Mouse (Mus musculus) induced T-regulatory cell, adult 2 months (primary cell): ENCODE results near the gene Kpna2.
"Not testable (repeated sequence)": the region's sequence is repeated elsewhere in the genome, so short reads cannot be mapped to it uniquely, and the experiment has no call there.

Source experiments
- DNase-seq: peaks from one replicate; pipeline ENCODE4 v3.0.0-alpha.2; 2012; ENCODE audit warnings: low read depth

Gene Kpna2

DNA sequence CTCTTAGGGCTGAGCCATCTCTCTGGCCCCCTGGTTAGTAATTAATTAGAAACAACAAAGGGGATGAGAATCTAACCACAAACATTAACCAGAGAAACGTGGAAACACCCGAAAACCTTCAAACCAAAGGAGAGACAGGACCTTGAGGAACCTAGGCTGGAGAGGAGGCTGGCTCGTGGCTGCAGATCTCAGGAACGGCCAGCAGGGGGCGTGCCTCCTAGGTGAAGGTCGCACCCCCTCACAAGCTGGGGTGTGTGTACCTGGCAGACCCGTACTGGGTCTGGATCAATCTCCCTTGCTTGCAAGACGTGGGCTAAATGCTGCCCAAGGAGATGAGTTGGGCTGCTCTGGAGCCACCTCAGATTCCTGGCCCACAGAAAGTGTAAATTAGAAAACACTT lies 19.3 kb upstream of the Kpna2 start:
- DNase-seq: peak; percentile 62

DNA sequence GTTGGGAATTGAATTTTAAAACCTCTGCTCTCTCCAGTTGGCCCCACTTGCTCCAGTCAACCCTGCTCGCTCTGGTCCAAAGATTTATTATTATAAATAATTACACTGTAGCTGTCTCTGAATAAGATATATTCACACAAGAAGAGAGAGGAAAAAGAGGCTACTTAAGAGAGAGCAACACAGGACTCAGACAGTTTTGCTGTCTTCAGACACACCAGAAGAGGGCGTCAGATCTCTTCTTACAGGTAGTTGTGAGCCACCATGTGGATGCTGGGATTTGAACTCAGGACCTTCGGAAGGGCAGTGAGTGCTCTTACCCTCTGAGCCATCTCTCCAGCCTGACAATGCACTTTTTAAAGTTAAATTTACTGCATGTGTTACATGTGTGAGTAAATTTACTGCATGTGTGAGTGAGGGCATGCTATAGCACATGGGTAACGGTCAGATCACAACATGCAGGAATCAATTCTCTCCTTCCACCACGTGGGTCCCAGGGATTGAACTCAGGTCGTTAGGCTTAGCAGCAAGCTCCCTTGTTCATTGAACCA lies 18.1 kb upstream of the Kpna2 start:
- no peak for DNase-seq

DNA sequence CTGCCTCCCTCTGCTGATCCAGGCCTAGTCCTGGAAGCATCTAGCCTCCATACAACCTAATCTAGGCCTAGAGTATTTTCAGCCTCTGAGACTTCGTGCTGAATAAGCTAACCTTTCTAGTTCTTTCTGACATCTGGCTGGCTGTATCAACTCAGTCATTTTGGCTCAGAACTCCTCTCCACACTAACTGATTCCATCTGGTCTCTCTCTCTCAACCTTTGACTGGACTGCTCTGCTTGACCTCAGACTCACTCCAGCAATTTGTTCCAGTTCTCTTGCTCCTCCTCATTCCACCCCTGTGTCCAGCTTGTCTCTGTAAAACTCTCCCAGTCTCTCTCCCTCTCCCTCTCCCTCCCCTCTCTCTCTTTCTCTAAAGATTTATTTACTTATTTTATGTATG lies 17.6 kb upstream of the Kpna2 start:
- no peak for DNase-seq

DNA sequence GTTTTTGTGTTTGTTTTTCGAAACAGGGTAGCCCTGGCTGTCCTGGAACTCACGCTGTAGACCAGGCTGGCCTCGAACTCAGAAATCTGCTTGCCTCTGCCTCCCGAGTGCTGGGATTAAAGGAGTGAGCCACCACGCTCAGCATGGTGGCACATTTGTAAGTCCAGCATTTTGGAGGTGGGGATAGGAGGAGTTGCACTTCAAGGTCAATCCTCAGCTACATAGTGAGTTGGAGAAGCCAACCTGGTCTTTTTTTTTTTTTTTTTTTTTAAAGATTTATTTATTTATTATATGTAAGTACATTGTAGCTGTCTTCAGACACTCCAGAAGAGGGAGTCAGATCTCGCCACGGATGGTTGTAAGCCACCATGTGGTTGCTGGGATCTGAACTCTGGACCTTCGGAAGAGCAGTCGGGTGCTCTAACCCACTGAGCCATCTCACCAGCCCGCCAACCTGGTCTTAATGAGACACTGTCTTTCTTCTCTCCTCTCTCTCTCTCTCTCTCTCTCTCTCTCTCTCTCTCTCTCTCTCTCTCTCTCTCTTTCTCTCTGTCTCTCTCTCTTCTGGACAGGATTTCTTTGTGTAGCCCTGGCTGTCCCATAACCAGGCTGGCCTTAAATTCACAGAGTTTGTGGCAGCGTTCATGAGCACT lies 16.3 kb upstream of the Kpna2 start:
- DNase-seq: not testable (repeated sequence)

DNA sequence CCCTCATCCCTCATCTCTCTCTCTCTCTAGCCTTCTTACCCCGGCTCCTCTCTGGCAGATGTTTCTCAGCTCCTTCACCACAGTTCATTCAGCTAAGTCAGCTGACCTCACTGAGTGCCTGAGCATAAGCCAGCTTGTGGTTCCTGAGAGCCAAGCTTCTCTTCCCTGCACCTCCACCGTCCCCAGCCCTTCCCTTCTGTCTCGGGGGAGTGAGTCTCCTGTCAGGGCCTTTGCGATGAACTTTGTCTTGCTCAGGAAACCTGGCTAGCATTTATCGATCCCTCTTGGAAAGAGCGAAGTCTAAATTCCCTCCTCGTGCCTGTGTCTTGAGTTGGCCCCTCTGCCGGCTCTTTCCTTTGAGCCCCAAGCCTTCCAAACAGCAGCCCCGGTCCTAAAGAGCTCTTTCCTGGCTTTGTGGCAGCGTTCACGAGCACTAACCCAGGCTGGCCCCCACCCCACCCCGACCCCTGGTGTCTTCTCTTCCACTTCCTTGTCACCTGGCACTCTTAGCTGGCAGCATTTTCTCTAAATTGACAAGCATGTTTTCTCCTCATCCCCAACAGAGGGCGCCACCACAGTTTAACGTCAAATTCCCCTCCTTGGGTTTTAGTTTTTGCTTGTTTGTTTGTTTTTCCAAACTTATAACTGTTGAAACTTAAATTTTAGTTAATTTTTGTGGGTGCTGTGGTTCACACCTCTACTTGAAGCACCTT lies 15.4 kb upstream of the Kpna2 start:
- peak; percentile 85 for DNase-seq

DNA sequence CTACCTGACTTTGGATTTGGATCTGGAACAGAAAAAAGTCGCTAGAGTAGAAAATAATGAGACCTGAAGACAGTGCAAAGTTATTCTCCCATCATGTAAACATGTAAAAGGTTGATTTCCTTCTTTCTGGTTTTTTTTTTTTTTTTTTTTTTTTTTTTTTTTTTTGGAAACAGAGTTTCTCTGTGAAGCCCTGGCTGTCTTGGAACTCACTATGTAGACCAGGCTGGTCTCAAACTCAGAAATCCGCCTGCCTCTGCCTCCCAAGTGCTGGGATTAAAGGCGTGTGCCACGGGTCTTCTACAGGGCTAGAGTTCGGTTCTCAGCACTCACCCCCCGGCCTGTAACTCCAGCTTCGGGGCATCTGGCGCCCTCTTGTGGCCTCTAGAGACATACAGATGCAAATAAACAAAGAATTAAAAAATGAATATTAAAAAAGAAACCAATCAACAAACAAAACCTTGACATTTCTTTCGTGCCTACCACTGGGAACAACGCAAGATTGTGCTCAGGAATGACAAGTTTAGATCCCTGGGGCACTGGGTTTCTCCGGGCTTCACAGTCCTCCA lies 14.8 kb upstream of the Kpna2 start:
- DNase-seq: peak; percentile 60

DNA sequence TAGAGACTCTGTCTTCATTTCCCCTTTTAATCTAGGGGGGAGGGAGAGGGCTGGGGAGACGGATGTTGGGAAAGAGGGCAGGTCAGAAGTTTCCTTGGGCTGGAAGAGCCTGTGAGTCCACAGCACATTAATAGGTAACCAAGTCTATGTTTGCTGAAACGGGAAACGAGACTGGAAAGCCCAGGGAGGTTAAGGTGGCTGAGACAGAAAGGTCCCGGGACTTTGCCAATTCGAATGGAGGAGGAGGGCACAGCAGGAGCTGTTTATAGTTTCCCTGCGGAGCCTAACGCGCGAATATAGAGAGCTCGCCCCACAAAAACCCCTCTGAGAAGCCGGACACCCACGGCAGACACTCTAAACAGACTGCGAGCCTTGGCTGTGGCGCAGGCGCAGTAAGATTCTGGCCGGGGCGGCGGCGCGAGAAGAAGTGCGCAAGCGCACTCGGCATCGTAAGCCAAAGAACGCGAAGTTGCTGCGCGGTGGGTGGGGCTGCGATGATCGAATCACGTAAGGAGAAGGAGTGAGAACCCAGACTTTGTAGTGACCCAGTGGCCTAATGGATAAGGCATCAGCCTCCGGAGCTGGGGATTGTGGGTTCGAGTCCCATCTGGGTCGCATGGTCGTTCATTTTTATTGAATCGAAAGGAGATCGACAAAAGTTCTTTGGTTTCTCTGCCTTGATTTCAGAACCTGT lies 13.1 kb upstream of the Kpna2 start:
- DNase-seq: peak; percentile 99

DNA sequence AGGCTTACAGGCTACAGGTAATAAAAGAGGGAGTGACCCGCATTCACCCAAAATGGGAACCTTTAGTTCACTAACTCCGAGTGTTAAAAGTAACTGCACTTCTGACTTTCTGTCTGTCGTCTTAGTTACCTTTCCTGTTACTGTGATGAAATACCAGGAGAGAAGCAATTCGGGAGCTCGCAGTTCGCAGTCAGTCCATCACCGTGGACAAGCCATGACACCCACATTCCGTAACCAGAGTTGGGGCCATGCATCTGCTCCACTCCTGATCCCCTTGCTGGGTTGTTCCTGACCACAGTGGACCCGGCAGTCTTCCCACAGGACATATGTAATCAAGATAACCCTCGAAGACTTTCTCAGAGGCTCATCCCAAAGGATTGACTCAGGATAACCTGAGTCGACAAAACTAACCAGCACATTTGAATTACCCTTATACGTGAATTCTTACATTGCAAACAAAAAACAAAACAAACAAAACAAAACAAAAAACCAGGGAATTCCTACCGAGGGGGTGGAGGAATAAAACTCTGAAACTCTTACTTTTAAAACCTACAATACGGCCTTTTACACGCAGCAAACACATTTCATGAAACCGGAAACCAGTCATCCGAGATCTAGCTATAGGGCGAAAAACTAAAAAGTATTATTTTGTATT lies 12.5 kb upstream of the Kpna2 start:
- no peak for DNase-seq

DNA sequence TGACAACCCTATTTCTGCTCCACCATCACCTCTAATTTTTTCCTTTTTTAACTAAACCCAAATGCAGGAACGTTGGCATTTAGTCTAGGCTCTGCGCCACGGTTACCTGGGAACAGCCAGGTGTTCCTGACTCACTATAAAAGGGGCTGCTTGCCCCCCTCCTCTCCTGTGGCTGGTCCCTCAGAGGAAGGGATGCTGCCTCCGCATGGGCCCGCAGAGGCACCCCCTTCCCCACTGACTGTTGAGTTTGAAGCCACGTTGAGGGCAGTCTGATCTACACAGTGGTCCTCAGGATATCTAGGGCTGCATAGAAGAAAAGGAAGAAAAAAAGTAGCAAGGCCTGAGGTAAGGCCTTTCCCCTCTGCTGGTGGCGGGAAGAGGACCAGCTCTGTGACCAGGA lies 11.8 kb upstream of the Kpna2 start:
- DNase-seq: no peak

DNA sequence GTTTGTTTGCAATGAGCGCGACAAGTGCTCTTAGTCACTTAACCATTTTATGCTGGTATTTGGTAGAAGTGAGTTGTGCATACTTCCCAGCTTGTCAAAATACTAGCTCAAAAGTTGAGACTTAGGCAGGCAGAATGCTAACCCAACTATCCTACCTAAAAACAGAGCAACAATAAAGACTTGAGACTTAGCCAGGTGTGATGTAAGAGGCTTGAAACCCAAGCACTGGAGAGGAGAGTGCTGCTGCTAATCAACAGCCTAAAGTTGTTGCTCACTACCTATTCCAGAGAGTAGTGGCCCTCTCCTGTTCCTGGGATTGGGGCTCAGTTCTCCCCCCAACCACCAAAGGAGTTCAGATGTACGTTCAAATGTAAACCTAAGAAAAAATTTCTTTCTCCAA lies 11.1 kb upstream of the Kpna2 start:
- DNase-seq: no peak

DNA sequence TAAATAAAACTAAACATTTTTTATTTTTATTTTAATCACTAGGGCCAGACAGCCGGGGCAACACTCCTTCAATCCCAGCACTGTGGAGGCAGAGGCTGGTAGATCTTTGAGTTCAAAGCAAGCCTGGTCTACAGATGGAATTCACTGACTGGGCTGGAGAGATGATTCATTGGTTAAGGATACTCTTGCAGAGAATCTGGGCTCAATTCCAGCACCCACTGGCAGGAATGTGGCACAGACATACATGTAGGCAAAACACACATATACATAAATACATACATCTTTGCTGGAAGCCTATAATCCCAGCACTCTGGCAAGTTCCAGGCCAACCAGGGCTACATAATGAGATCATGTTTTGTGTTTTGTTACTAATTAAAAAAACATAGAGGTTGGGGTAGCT lies 6.2 kb upstream of the Kpna2 start:
- no peak for DNase-seq

DNA sequence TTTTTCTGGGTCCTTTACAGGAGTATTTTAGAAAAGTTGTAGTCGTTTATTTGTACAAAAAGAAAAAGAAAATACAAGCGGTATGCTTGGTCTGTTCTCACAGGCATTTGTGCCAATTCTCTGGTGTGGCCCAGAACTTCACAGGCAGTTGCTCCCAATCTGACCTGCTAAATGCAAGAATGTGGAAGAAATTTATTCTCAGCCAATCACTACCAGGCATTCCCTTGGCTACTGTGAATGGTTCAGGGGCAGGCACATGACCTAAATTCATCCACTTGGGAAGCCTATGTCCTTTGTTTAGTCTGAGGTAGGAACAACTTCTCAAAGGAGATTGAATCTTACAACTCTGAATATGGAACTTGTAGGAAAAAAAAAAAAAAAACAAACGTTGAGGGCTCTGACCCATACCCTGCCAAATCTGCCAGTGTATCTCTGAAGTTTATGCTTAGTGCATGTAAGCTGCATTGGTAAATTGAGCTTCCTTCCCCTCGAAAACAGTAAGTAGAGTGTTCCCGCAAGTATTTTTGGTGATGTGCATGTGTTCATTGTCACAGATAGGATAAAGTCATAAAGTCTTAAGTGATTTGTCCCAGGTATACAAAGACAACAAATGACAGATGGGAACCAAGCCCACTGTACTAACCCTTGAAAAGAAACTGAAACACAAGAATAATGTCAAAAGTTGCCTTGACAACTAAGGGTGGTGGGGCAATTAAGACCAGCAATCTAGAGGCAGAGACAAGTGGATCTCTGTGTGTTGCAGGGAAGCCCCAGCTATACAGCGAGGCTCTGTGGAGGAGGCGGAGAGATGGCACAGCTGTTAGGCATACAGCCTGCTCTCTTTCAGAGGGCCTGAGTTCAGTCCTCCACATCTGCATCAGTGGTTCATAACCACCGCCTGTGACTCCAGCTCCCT lies 2.7 kb upstream of the Kpna2 start:
- DNase-seq: no peak

DNA sequence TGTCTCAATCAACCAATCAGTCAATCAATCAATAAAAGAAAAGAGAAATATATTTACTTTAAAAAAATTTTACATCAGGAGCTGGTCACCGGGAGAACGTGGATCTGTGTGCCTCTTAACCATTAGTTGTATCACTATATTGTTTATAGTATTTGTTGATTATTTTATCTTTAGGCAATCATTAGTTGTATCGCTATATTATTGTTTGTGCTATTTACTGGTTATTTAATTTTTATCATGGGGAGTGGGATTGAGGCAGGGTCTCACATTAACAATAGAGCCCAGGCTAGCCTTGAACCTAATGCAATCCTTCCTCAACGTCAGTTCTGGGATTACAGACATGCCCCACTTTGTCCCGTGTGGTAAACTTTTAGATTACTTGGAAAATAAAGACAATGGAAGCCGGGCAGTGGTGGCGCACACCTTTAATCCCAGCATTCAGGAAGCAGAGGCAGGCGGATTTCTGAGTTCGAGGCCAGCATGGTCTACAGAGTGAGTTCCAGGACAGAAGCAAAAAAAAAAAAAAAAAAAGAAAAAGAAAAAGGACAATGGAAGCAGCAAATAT lies 690 bp upstream of the Kpna2 start:
- DNase-seq: no peak

DNA sequence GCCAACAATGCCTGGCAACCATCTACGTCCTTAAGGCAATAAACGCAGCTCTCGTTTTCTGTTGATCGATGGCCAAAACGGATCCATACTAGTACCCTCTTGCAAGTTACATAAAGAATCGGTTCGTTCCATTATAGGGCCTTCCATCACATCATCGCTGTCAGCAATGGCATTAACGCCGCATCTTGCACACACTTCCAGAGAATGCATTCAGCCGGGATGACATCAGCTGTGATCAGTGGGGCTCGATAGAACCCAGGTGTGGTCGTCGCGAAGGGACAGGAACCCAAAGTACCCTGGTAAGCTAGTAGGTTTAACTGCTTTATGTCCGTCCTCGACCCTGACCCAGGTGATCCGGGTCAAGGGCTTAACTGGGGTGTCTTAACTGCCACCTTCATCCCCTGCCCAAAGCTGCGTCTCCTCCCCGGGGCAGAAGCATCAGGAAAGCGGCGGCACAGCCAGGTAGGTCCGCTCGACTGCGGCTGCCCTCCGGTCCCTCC lies 640 bp downstream of the Kpna2 start:
- DNase-seq: no peak

DNA sequence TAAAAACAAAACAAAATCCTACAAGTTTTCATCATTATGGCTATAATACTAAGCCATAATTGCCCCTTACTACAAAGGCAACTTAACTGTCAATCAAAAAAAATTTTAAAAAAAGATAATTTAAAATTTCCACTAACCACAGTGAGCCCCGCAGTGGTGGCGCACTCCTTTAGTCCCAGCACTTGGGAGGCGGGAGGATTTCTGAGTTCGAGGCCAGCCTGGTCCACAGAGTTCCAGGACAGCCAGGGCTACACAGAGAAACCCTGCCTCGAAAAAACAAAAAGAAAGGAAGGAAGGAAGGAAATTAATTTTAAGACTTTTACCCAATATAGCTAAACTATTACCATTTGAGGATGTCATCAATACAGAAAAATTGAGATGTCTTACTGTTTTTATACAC lies 1.4 kb downstream of the Kpna2 start:
- DNase-seq: peak; percentile 34

DNA sequence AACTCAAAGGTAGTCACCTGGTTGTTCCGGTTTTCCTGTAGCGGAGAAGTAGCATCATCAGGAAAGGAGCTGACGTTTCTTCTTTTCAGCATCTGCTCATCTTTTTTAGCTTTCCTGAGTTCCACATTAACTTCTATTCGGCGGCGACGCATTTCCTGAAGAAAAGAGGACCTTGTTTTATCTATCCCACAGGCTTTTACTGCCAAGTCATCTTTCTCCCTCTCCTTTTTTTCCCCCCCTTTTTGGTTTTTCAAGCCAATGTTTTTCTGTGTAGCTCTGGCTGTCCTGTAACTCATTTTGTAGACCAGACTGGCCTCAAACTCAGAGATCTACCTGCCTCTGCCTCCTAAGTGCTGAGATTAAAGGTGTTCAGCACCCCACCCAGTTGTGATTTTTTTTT lies 2.8 kb downstream of the Kpna2 start:
- not testable (repeated sequence) for DNase-seq

DNA sequence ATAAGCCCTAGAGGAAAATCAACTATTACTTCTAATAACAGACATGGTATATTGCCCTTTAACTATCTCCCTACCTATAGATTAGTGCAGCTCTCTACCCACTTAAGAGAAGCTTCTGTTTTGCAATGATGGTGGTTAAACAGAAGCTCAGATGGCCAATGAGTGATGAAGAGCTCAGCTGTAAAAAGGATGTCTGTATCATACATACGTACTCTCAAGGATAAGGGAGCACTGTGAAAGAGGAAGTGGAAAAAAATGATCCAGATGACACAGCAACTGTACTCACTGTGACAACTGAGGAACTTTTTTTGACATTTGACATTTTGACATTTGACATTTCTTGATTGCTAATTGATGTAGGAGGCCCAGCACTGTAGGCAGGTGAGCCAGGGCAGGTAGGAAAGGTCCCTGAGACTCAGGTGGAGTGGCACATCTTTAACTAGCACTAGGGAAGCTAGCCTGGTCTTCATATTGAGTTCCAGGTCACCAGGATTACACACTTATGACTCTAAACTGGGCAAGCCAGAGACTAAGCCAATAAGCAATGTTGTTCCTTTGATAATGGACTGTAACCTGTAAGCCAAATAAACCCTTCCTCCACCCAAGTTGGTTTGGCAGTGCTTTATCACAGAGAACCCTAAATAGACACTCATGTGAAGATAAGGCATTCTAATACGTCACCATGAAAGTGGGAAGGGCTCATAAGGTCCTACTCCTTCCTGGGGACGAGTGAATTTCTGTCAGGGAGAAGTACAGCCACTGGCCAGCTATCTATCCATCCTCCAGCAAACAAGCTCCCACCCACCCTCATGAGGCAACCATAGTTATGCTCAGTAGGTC lies 4.9 kb downstream of the Kpna2 start:
- peak; percentile 45 for DNase-seq

DNA sequence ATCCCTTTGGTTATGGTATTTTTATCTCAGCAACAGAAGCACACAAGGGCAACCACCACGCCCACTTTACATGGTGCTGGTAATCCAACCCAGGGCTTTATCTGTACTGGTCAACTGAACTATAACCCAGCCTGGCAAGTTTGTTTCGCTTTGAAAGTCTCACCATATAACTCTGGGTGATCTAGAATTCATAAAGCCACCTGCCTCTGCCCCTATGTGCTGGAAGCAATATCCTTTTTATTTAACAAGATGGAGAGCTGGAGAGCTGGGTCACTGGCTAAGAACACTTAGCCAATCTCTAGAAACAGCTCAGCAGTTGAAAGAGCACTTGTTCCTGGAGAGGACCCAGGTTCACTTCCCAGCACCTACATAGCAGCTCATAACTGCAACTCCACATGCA lies 12.0 kb downstream of the Kpna2 start:
- no peak for DNase-seq

DNA sequence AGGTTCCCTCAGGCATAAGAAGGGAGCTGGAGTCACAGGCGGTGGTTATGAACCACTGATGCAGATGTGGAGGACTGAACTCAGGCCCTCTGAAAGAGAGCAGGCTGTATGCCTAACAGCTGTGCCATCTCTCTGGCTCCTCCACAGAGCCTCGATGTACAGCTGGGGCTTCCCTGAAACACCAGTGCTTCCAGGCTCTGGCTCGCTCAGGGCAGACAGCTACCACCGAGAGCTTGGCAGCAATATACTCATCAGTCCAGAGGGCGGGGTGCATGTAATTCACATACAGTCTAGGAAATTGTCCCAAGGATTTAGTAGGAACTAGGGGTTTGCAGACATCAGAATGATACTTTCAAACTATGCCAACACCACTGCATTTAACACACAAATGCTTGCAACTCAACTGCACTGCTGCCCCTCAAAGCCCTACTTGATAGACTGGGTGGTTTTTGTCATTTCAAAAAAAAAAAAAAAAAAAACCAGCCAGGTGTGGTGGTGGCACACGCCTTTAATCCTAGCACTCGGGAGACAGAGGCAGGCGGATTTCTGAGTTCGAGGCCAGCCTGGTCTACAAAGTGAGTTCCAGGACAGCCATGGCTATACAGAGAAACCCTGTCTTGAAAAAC lies 13.2 kb downstream of the Kpna2 start:
- DNase-seq: not testable (repeated sequence)
